Comparison of ENCODE assay signal across 13 mouse cellular contexts in genomic region chr7:141491151-141491550, GRCm38 (mm10). TPM values are rescaled to one million over a fixed set of nuclear protein-coding genes. Genes with fewer than 3 reads are reported as not detected.
DNase-seq lines count a peak whose midpoint lies in the region; ATAC-seq and TF ChIP-seq lines count a peak whose summit lies in the region.
"Had no signal": no experiment of that assay in that cellular context is flagged by ENCODE, and none has a peak within 500 bp of the region (broad histone marks: within the 10 kb centered on the region; RNA-seq: fewer than 3 reads in every experiment).

No protein-coding gene starts in this region.

- no peak overlapping the region for H3K27ac ChIP-seq in heart, postnatal 0 days (ENCODE audit: low read depth)
- no peak overlapping the region for H3K27ac ChIP-seq in liver, embryonic 16.5 days (ENCODE audit: low read length)
- H3K27ac ChIP-seq: embryonic facial prominence, embryonic 12.5 days; hindbrain, embryonic 14.5 days; midbrain, embryonic 10.5 days; neural tube, embryonic 15.5 days had no signal

- peaks cover 39% of the 10 kb centered on the region for H3K36me3 ChIP-seq in heart, postnatal 0 days (replicated peaks; ENCODE audit: control insufficient read depth, insufficient read depth, low read length)
- peaks cover 6% of the 10 kb centered on the region for H3K36me3 ChIP-seq in liver, embryonic 16.5 days (ENCODE audit: control insufficient read depth, insufficient read depth)

- 70% methylated on average over 2 of the region's 2 CpGs for WGBS in heart, postnatal 0 days
- WGBS in liver, embryonic 16.5 days (ENCODE audit: insufficient replicate concordance): 37% methylated on average over 2 of the region's 2 CpGs

- TF ChIP-seq CTCF in heart, postnatal 0 days (IDR thresholded peaks at IDR 0.05; ENCODE audit: low read depth): peak; percentile 16; the same call in 1 of the 2 replicates

- H3K9me3 ChIP-seq in heart, postnatal 0 days (replicated peaks; ENCODE audit: control insufficient read depth, low read length): no peaks in the 10 kb centered on the region
- H3K9me3 ChIP-seq in liver, embryonic 16.5 days (replicated peaks; ENCODE audit: control insufficient read depth, low read length): no peaks in the 10 kb centered on the region
- H3K9me3 ChIP-seq: embryonic facial prominence, embryonic 12.5 days; G1E; midbrain, embryonic 10.5 days; neural tube, embryonic 15.5 days had no signal

- no peak for ATAC-seq in heart, postnatal 0 days (ENCODE audit: insufficient read depth, low read depth)
- peak; percentile 62 for ATAC-seq in liver, embryonic 16.5 days (ENCODE audit: low read depth)

- no peaks in the 10 kb centered on the region for H3K4me1 ChIP-seq in heart, postnatal 0 days (ENCODE audit: control insufficient read depth, insufficient read depth)
- no peaks in the 10 kb centered on the region; the same call in 1 of the 2 replicates for H3K4me1 ChIP-seq in liver, embryonic 16.5 days (ENCODE audit: control insufficient read depth, low read depth, low read length)
- H3K4me1 ChIP-seq: embryonic facial prominence, embryonic 12.5 days; midbrain, embryonic 10.5 days; neural tube, embryonic 15.5 days had no signal

- no peak for TF ChIP-seq EP300 in heart, postnatal 0 days (IDR thresholded peaks at IDR 0.05; ENCODE audit: low read depth)

- no peak overlapping the region for H3K4me2 ChIP-seq in heart, postnatal 0 days (ENCODE audit: low read depth, low read length)
- no peak overlapping the region for H3K4me2 ChIP-seq in liver, embryonic 16.5 days (ENCODE audit: low read depth, low read length)
- H3K4me2 ChIP-seq: embryonic facial prominence, embryonic 12.5 days; hindbrain, embryonic 14.5 days; neural tube, embryonic 15.5 days had no signal

- H3K27me3 ChIP-seq in heart, postnatal 0 days (ENCODE audit: control insufficient read depth, insufficient read depth, low read length): no peaks in the 10 kb centered on the region
- H3K27me3 ChIP-seq in liver, embryonic 16.5 days (ENCODE audit: control insufficient read depth, insufficient read depth, low read depth, low read length): no peaks in the 10 kb centered on the region
- H3K27me3 ChIP-seq: embryonic facial prominence, embryonic 12.5 days; neural tube, embryonic 15.5 days had no signal

- DNase-seq in heart, postnatal 0 days (ENCODE audit: low spot score): no peak
- no peak for DNase-seq in heart, adult 18-20 months
- DNase-seq in 3T3-L1 (ENCODE audit: low read depth, low spot score) (peak; percentile 45), ZHBTc4 (ENCODE audit: low read depth, low spot score) (peak; percentile 46)
- DNase-seq in adrenal gland, adult 18-20 months (ENCODE audit: low spot score in 2 of 2): no peak
- DNase-seq in urinary bladder, adult 18-20 months (ENCODE audit: low spot score in 2 of 2): no peak
- DNase-seq in Muller cell, postnatal 12 days (ENCODE audit: inconsistent ontology term): no peak

- no peak overlapping the region for H3K4me3 ChIP-seq in heart, postnatal 0 days (ENCODE audit: low read depth, low read length)
- no peak overlapping the region for H3K4me3 ChIP-seq in liver, embryonic 16.5 days (ENCODE audit: low read depth, low read length)
- H3K4me3 ChIP-seq: embryonic facial prominence, embryonic 12.5 days; midbrain, embryonic 10.5 days; neural tube, embryonic 15.5 days had no signal

- no peak overlapping the region for H3K9ac ChIP-seq in heart, postnatal 0 days (replicated peaks; ENCODE audit: low read depth, low read length)
- no peak overlapping the region for H3K9ac ChIP-seq in liver, embryonic 16.5 days (ENCODE audit: low read depth, low read length)
- H3K9ac ChIP-seq: embryonic facial prominence, embryonic 12.5 days; hindbrain, embryonic 14.5 days; neural tube, embryonic 15.5 days had no signal

RNA-seq across cellular contexts. Expression of gene Tspan4, which starts 16.1 kb away (rescaled TPM):
- total RNA-seq in heart, postnatal 0 days (2014; rRNA removed; ENCODE audit: low replicate concordance): 84.2 and 87.8 TPM in 2 replicates
- 72.2 and 72.3 TPM in 2 replicates for polyA plus RNA-seq in heart, postnatal 0 days (2015; fragmentation: Nextera tagmentation; extraction: Ambion mirVana)
- 10 to 100 TPM; 18.9 to 22.9 TPM for total RNA-seq in heart, adult 18-20 months (2021)
- polyA plus RNA-seq in liver, embryonic 16.5 days (2015; fragmentation: Nextera tagmentation; extraction: Ambion mirVana): 46.1 and 47.2 TPM in 2 replicates
- total RNA-seq in adrenal gland, adult 18-20 months (2021): 10 to 100 TPM; 49.6 to 61.3 TPM

RNA-seq across cellular contexts. Expression of gene Polr2l, which starts 16.2 kb away (rescaled TPM):
- 17.4 and 32.3 TPM in 2 replicates for total RNA-seq in heart, postnatal 0 days (2014; rRNA removed; ENCODE audit: low replicate concordance)
- 77.6 and 81.3 TPM in 2 replicates for polyA plus RNA-seq in heart, postnatal 0 days (2015; fragmentation: Nextera tagmentation; extraction: Ambion mirVana)
- 10 to 100 TPM; 82.3 to 97.7 TPM for total RNA-seq in heart, adult 18-20 months (2021)
- polyA plus RNA-seq in liver, embryonic 16.5 days (2015; fragmentation: Nextera tagmentation; extraction: Ambion mirVana): 36.4 and 39.2 TPM in 2 replicates
- total RNA-seq in adrenal gland, adult 18-20 months (2021): 100 to 1,000 TPM; 104 to 114 TPM

RNA-seq across cellular contexts. Expression of gene Cd151, which starts 24.0 kb away (rescaled TPM):
- total RNA-seq in heart, postnatal 0 days (2014; rRNA removed; ENCODE audit: low replicate concordance): 288 and 323 TPM in 2 replicates
- 37.8 and 39.7 TPM in 2 replicates for polyA plus RNA-seq in heart, postnatal 0 days (2015; fragmentation: Nextera tagmentation; extraction: Ambion mirVana)
- total RNA-seq in heart, adult 18-20 months (2021): 100 to 1,000 TPM; 320 to 330 TPM
- 5.3 and 6.9 TPM in 2 replicates for polyA plus RNA-seq in liver, embryonic 16.5 days (2015; fragmentation: Nextera tagmentation; extraction: Ambion mirVana)
- total RNA-seq in adrenal gland, adult 18-20 months (2021): 100 to 1,000 TPM; 317 to 379 TPM

RNA-seq across cellular contexts. Expression of gene Cracr2b, which starts 30.3 kb away (rescaled TPM):
- total RNA-seq in heart, postnatal 0 days (2014; rRNA removed; ENCODE audit: low replicate concordance): 6.2 and 134 TPM in 2 replicates
- 23.9 and 24.2 TPM in 2 replicates for polyA plus RNA-seq in heart, postnatal 0 days (2015; fragmentation: Nextera tagmentation; extraction: Ambion mirVana)
- 10 to 100 TPM; 22.5 to 23.3 TPM for total RNA-seq in heart, adult 18-20 months (2021)
- 3.7 and 4.8 TPM in 2 replicates for polyA plus RNA-seq in liver, embryonic 16.5 days (2015; fragmentation: Nextera tagmentation; extraction: Ambion mirVana)
- total RNA-seq in adrenal gland, adult 18-20 months (2021): 10 to 100 TPM; 11.2 to 12.5 TPM
- polyA plus RNA-seq: G1E had no signal

RNA-seq across cellular contexts. Expression of gene Pnpla2, which starts 36.2 kb away (rescaled TPM):
- 47.9 and 63.8 TPM in 2 replicates for total RNA-seq in heart, postnatal 0 days (2014; rRNA removed; ENCODE audit: low replicate concordance)
- polyA plus RNA-seq in heart, postnatal 0 days (2015; fragmentation: Nextera tagmentation; extraction: Ambion mirVana): 157 and 159 TPM in 2 replicates
- total RNA-seq in heart, adult 18-20 months (2021): 100 to 1,000 TPM; 387 to 566 TPM
- polyA plus RNA-seq in liver, embryonic 16.5 days (2015; fragmentation: Nextera tagmentation; extraction: Ambion mirVana): 14.9 and 15.5 TPM in 2 replicates
- total RNA-seq in adrenal gland, adult 18-20 months (2021): 1,000 to 10,000 TPM in 1 of 2 experiments, 100 to 1,000 TPM in 1; 739 to 1,290 TPM

Comparison
In these comparisons a context has a peak if more than half of its experiments do, and no peak if none do; other contexts are left out.
1. DNase-seq: peak in 3T3-L1 (single experiment) and ZHBTc4 (single experiment); none in heart, postnatal 0 days (single experiment), heart, adult 18-20 months (0 of 2), adrenal gland, adult 18-20 months (0 of 2), urinary bladder, adult 18-20 months (0 of 2) and Muller cell, postnatal 12 days (single experiment).